Mouse (Mus musculus) telencephalon, adult 2 months (tissue): ENCODE results near the gene Olfr430.
"Not testable (repeated sequence)": the region's sequence is repeated elsewhere in the genome, so short reads cannot be mapped to it uniquely, and the experiment has no call there.

Source experiments
- DNase-seq: peaks from one replicate; pipeline ENCODE4 v3.0.0-alpha.2; 2011; ENCODE audit warnings: low read depth, low spot score

Gene Olfr430

DNA sequence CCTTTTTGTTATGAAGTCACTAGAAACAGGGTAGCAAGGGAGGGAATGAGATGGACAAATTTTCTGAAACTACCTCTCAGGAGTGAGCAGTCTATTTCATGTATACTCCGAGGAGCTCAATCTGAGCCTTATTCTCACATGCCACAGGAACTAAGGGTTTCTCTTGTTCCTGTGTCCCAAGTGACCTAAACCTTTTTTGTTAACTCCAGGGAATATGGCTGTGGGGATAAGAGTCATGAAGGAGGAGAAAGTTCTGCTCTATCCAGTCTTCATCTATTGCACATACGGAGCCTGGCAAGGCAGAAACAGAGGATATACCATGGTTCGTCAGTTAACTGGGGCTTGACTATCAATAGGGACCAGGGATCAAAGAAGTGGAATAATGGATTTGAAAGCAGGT, at the start of gene Olfr430:
Gene Olfr430, plus strand, starts transcription at position 301 of the 400 bp plus-strand sequence.
- DNase-seq = no peak

GRCm38 (mm10) chr1:174031698-174032097, 34.7 kb upstream of the Olfr430 start, which contains the start of gene Ifi205:
Gene Ifi205 (minus strand): TSS chr1:174031810.
- DNase-seq = no peak

GRCm38 (mm10) chr1:174035841-174036240, 30.6 kb upstream of the Olfr430 start:
- DNase-seq = no peak

DNA sequence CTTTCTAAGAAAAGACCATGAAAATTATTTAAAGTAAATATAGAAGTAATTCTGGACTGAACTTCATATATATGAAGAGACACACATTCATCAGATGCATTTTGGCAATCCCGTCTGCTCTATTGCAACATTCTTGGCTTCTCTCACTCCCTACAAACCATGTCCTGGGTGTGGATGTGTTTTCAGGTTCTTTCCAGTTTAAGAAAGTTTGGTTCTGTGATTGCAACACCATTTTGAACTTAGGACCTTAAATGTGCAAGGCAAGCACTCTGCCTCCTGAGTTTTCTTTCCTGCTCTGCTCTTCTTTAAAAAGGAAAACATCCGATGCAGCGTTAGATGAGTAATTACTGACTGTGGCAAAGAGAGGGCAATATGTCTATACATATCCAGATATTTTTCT, 27.9 kb upstream of the Olfr430 start:
- no peak for DNase-seq

DNA sequence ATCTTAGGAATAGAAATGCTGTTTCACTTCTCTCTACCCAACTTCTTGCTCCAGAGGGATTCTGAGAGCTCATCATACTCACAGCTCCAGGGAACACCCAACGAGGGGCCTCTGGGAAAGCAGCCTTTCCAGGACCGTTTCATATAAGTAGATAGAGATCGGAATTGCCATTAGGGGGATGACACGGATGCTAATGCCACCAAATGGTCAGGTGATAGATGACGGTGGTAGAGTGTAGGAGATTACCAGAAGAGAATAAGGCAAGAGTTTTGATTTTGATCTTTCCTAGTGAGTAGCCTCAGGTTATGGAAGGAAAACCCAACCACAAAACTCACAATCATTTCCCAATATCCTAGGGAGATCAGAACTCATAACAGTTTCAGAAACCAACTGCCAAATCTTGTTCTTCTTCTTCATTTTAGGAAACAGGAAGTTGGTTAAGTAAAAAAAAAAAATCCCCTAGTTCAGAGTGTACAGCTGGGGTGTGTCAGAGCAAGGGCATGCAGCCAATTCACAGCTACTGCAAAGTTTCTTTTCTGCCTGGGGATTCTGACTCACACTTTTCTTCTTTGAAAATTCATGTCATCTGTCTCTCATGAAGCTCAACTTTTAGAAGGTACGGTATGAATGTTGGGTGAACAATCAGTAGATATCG, 25.8 kb upstream of the Olfr430 start, which contains the start of gene Olfr433:
Gene Olfr433, plus strand, starts transcription at position 183 of the 655 bp plus-strand sequence.
- peak; percentile 17 for DNase-seq

DNA sequence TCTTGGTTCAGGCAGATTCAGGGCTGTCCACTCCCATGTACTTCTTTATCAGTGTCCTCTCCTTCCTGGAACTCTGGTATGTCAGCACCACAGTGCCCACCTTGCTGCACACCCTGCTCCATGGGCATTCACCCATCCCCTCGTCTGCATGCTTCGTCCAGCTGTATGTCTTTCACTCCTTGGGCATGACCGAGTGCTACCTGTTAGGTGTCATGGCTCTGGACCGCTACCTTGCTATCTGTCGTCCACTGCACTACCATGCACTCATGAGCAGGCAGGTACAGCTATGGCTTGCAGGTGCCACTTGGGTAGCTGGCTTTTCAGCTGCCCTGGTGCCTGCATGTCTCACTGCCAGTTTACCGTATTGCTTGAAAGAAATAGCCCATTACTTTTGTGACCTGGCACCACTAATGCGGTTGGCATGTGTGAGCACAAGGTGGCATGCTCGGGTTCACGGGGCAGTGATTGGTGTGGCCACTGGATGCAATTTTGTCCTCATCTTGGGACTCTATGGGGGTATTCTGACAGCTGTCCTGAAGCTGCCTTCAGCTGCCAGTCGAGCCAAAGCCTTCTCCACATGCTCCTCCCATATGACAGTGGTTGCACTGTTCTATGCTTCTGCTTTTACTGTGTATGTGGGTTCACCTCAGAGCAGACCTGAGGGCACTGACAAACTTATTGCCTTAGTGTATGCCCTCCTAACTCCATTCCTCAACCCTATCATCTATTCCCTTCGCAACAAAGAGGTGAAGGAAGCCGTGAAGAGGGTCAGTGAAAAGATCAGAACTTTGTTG, 24.1 kb upstream of the Olfr430 start:
- DNase-seq = not testable (repeated sequence)

GRCm38 (mm10) chr1:174044431-174044830, 22.0 kb upstream of the Olfr430 start:
- DNase-seq = no peak

DNA sequence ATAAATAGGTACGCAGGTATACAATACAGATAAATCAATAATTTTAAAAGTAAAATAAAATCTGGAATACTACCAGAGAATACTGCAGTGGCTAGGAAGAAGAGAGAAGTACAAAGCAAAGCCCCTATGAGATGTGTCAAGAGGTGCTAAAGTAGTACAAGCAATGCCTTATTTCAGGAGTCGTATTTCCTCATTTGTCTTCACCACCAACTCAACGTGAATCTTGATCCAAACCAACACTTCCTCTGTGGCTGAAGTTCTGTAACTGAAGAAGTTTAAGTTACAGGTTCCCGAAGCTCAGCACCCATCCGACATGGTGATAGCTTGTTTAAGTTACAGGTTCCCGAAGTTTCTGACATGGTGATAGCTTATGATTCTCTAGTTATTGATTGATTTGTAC, 18.2 kb upstream of the Olfr430 start:
- not testable (repeated sequence) for DNase-seq

DNA sequence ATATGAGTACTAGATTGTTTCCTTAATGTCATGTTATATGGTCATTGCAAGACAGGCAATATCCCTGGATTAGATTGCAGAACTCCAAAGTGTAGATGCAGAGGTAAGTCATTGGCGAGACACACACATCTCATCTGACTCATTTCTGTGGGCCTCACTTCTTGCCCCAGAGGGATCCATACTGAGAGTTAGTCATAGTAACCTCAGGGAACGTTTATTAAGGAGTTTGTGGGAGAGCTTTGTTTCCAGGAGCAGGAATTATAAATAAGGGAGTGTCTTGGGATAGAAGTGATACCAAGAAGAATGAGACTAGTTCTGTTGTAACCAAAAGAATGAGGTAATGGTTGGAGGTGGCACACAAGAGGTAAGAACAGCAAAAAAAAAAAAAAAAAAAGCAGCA, 17.5 kb upstream of the Olfr430 start, which contains the start of gene Olfr432:
Gene Olfr432, plus strand, starts transcription at position 313 of the 400 bp plus-strand sequence.
- DNase-seq = no peak

GRCm38 (mm10) chr1:174049357-174049756, 17.0 kb upstream of the Olfr430 start:
- not testable (repeated sequence) for DNase-seq

DNA sequence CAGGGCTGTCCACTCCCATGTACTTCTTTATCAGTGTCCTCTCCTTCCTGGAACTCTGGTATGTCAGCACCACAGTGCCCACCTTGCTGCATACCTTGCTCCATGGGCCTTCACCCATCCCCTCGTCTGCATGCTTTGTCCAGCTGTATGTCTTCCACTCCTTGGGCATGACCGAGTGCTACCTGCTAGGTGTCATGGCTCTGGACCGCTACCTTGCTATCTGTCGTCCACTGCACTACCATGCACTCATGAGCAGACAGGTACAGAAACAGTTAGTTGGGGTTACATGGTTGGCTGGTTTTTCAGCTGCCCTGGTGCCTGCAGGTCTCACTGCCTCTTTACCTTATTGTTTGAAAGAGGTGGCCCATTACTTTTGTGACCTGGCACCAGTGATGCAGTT, 15.9 kb upstream of the Olfr430 start:
- DNase-seq = no peak

DNA sequence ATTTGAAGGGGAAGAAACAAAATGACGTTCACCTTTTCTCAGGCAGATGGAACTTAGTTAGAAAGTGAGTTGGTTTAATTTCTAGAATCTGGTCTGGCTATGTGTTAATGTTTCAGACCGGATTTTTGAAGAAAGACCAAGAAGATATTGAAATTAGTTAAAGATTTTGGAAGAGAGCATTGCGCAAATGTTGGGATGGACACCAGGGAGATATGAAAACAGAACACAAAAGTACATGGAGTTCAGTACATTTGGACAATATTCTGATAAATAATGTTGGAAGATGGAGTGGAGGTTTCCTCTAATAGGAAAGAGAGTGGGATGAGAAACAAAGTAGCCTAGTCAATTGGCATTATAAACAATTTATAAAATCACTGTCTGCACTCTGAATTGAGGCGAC, 14.9 kb upstream of the Olfr430 start:
- no peak for DNase-seq

DNA sequence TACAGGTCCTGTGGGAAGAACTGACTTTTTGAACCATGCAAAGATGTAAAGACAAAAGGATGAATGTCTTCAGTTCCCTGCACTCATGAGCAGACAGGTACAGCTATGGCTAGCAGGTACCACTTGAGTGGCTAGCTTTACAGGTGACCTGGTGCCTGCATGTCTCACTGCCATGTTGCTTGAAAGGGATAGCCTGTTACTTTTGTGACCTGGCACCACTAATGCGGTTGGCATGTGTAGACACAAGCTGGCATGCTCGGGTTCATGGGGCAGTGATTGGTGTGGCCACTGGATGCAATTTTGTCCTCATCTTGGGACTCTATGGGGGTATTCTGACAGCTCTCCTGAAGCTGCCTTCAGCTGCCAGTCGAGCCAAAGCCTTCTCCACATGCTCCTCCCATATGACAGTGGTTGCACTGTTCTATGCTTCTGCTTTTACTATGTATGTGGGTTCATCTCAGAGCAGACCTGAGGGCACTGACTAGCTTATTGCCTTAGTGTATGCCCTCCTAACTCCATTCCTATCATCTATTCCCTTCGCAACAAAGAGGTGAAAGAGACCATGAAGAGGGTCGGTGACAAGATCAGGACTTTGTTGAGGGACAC, 14.4 kb upstream of the Olfr430 start:
- no peak for DNase-seq

DNA sequence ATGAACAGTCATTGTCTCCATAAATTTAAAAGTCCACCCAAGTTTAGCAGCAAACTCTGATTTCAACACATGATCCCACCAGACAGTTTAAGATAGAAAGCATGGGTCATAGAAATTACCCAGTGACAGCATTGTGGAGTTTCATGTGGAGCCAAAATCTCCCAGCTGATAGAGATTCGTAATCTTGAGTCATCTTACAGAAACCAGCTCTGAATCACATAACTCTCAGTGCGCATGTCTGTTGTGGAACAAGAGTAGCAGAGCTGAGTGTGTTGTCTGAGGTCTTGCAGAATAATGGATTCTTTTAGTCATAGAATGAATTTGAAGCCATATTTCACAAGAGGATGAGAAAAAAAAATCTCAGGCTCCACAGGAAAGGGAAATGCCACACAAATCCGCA, 13.4 kb upstream of the Olfr430 start:
- peak; percentile 3 for DNase-seq

DNA sequence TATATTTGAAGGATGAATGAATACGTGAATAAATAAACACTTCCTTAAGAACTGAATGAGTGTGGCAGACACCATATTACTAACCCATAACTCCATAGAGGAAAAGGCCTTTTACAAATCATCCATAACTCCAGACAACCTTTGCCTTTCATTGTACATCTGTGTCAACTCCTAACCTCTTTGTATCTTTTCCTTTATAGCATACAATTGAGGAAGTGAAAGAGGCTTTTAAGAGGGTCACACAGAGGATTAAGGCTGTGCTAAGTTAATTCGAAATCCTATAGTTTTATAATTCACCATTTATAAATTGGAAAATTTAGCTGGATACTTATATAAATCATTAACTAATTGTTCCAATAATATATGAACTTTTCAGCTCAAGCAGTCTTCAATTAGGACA, 11.2 kb upstream of the Olfr430 start:
- DNase-seq = no peak

- DNase-seq = no peak
These were observed 17.6 kb downstream of the Olfr430 start, which contains the start of gene Olfr429 for GRCm38 (mm10) chr1:174084031-174084430. Gene Olfr429 (plus strand): TSS chr1:174084331.

GRCm38 (mm10) chr1:174096591-174096990, 30.2 kb downstream of the Olfr430 start, which contains the start of gene Olfr427:
Gene Olfr427 (plus strand): TSS chr1:174096891.
- DNase-seq = no peak

- DNase-seq = peak; percentile 8
These were observed 37.3 kb downstream of the Olfr430 start for GRCm38 (mm10) chr1:174103735-174104134.

DNA sequence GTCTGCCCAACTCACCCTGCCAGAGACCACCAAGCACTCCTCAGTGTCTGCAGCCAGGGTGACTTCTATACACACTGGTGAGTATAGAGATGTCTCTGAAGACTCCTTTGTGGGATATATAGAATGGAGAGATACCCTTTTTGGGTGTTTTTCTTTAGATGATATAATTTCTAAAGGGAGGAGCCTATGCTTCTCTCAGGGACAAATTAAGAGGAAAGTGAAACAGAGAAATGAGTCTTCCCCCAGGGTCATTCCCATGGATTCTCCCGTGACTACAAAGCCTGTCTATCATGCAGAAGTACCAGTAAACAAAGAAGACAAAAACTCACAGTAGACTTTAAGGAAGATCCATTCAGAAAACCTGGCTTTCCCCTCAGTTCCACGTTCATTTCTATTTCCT, 54.7 kb downstream of the Olfr430 start, which contains the start of gene Olfr231:
Gene Olfr231, minus strand, starts transcription at position 101 of the 400 bp plus-strand sequence.
- no peak for DNase-seq
